Mouse (Mus musculus): ENCODE results near the gene Adssl1. TPM values are rescaled to one million over a fixed set of nuclear protein-coding genes. Genes with fewer than 3 reads are reported as not detected.

Gene Adssl1
- polyA plus RNA-seq, 1 experiment from 2014 or later, result 69.3 TPM

DNA sequence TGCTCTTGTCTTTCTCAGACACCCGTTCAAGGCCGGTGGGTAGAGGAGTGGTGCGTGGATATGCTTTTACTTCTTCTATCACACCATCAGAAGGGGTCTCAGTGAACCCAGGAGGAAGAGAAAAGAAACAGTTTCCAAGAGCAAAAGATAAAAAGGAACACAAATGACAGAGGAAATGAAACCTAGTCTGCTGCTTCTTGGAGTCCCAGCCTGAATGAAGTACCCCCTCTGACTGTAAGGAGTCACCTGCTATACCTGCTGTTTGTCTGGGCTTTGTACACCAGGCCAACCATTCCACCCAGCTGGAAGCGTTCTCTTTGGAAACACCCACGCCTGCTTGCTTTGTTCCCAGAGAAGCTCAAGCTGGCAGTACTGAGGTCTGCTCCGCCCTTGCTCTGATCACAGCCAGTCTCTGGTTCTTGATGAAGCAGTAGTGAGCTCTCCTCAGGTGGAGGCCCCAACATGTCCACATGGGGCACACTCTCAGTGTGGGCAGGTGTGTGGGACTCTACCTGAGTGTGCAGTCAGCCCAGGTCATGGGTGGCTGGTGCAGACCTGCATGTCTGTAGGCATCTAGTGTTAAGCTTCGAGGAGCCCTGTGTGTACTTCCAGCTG, 33.8 kb upstream of the Adssl1 start:
- WGBS, result 75% methylated on average over 7 of the region's 7 CpGs
- no peak overlapping the region for H3K9ac ChIP-seq

GRCm38 (mm10) chr12:112587125-112588124, 32.4 kb upstream of the Adssl1 start:
- Histone ChIP-seq H3K27me3 (replicated peaks) (peaks cover 40% of the 10 kb centered on the region), H3K4me3 (peak overlapping the region; percentile 64; the same call in 1 of the 2 replicates), H3K4me2 (peak overlapping the region; percentile 92), H3K4me1 (peaks cover 41% of the 10 kb centered on the region), H3K9me3 (no peaks in the 10 kb centered on the region), H3K36me3 (no peaks in the 10 kb centered on the region), H3K9ac (peak overlapping the region; percentile 83; the same call in 1 of the 2 replicates), H3K27ac (replicated peaks) (peak overlapping the region; percentile 61)
- ATAC-seq (ENCODE audit: extremely low read depth, insufficient number of reproducible peaks, low FRiP score, low TSS enrichment), result no peak
- WGBS, result 61% methylated on average over 14 of the region's 14 CpGs

More for the DNA sequence above, 33.8 kb upstream of the Adssl1 start:
- peaks cover 35% of the 10 kb centered on the region for H3K27me3 ChIP-seq (replicated peaks)
- no peak overlapping the region for H3K27ac ChIP-seq (replicated peaks)
- no peaks in the 10 kb centered on the region for H3K9me3 ChIP-seq
- H3K36me3 ChIP-seq, result no peaks in the 10 kb centered on the region
- H3K4me3 ChIP-seq, result no peak overlapping the region
- ATAC-seq (ENCODE audit: extremely low read depth, insufficient number of reproducible peaks, low FRiP score, low TSS enrichment), result no peak
- peaks cover 40% of the 10 kb centered on the region for H3K4me1 ChIP-seq
- no peak overlapping the region for H3K4me2 ChIP-seq

GRCm38 (mm10) chr12:112588426-112589256, 31.2 kb upstream of the Adssl1 start, which contains the start of gene Inf2:
Inf2 (plus strand) TSS chr12:112588784.
- peaks cover 52% of the 10 kb centered on the region for H3K4me1 ChIP-seq
- H3K9ac ChIP-seq, result peak within 1 kb of the TSS; percentile 83
- H3K4me3 ChIP-seq, result peak within 1 kb of the TSS; percentile 64
- WGBS, result under 1% methylated on average over 53 of the region's 60 CpGs
- H3K36me3 ChIP-seq, result no peaks in the 10 kb centered on the region
- no peaks in the 10 kb centered on the region for H3K9me3 ChIP-seq
- H3K4me2 ChIP-seq, result peak within 1 kb of the TSS; percentile 92
- H3K27ac ChIP-seq (replicated peaks), result peak within 1 kb of the TSS; percentile 61
- H3K27me3 ChIP-seq (replicated peaks), result peaks cover 37% of the 10 kb centered on the region
- peak; percentile 85 for ATAC-seq (ENCODE audit: extremely low read depth, insufficient number of reproducible peaks, low FRiP score, low TSS enrichment)

DNA sequence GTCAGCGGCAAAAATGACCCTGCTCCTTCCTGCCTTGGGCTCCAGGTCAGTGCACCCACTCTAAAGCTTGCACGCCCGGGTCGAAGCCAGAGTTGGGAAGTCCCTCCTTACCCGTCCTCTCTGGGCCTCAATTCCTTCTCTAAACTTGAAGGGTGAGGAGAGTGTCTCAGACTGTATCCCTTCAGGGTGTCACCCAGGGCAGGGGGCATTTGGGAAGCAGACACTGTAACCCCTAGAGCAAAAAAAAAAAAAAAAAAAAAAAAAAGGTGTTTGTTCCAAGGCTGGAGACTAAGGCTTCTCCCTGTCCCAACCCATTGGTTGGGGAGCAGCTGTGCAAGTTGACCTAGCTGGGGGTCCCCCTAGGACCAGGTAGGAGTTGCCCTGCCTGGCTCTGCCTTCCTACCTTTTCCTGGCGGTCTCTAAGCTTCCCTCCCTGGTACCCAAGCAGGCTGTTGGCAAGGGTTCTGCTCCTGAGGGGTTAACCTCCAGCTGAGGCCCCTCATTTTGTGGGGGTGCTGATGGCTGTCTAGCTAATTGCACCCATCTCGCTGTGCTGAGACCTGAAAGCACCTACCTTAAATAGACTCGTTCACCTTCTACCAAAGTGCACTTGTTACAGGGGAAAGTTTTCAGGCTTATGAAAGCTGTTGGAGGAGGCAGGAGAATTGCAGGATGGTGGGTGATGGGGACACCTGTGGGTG, 30.2 kb upstream of the Adssl1 start:
- Histone ChIP-seq H3K36me3 (no peaks in the 10 kb centered on the region), H3K9ac (peak overlapping the region; percentile 83), H3K9me3 (no peaks in the 10 kb centered on the region), H3K27me3 (replicated peaks) (peaks cover 37% of the 10 kb centered on the region), H3K4me1 (peaks cover 62% of the 10 kb centered on the region), H3K4me3 (peak overlapping the region; percentile 64), H3K27ac (replicated peaks) (no peak overlapping the region), H3K4me2 (peak overlapping the region; percentile 92)
- ATAC-seq (ENCODE audit: extremely low read depth, insufficient number of reproducible peaks, low FRiP score, low TSS enrichment), result no peak
- 49% methylated on average over 8 of the region's 8 CpGs for WGBS

- Histone ChIP-seq H3K9me3 (no peaks in the 10 kb centered on the region), H3K27me3 (replicated peaks) (peaks cover 37% of the 10 kb centered on the region), H3K4me1 (peaks cover 72% of the 10 kb centered on the region), H3K4me3 (no peak overlapping the region), H3K27ac (replicated peaks) (no peak overlapping the region), H3K36me3 (no peaks in the 10 kb centered on the region), H3K9ac (no peak overlapping the region), H3K4me2 (peak overlapping the region; percentile 12; the same call in 1 of the 2 replicates)
- WGBS, result 63% methylated on average over 8 of the region's 8 CpGs
- no peak for ATAC-seq (ENCODE audit: extremely low read depth, insufficient number of reproducible peaks, low FRiP score, low TSS enrichment)
Measured at GRCm38 (mm10) chr12:112590566-112591239, 29.1 kb upstream of the Adssl1 start.

GRCm38 (mm10) chr12:112591240-112591639, 28.6 kb upstream of the Adssl1 start:
- Histone ChIP-seq H3K4me2 (0 out of 2 replicates have a peak overlapping the region, but pooled peaks have one; percentile 12), H3K27ac (replicated peaks) (no peak overlapping the region), H3K27me3 (replicated peaks) (peaks cover 32% of the 10 kb centered on the region), H3K9ac (no peak overlapping the region), H3K36me3 (no peaks in the 10 kb centered on the region), H3K4me1 (peaks cover 78% of the 10 kb centered on the region), H3K9me3 (no peaks in the 10 kb centered on the region), H3K4me3 (no peak overlapping the region)
- WGBS, result 84% methylated on average over 5 of the region's 5 CpGs
- no peak for ATAC-seq (ENCODE audit: extremely low read depth, insufficient number of reproducible peaks, low FRiP score, low TSS enrichment)

DNA sequence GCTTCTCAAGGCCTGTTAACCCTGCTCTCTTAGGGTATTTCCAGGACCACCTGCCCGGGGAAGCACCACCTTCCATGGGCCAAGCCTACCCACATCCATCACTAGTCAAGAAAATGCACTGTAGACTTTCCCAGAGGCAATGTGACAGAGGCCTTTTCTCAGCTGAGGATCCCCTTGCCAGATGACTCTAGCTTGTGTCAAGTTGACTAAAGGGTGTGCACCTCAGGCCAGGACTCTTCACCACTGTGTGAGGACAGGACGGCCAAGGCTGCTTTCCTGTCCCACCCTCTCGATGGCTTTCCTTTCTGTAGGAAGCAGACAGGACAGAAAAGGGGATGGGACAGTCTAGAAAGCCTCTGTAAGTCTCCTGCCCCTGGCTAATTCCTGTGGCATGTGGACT, 28.1 kb upstream of the Adssl1 start:
- WGBS, result 81% methylated on average over 3 of the region's 3 CpGs
- peaks cover 27% of the 10 kb centered on the region for H3K27me3 ChIP-seq (replicated peaks)
- no peak overlapping the region for H3K9ac ChIP-seq
- H3K9me3 ChIP-seq, result no peaks in the 10 kb centered on the region
- peaks cover 82% of the 10 kb centered on the region for H3K4me1 ChIP-seq
- H3K4me3 ChIP-seq, result no peak overlapping the region
- no peaks in the 10 kb centered on the region for H3K36me3 ChIP-seq
- no peak for ATAC-seq (ENCODE audit: extremely low read depth, insufficient number of reproducible peaks, low FRiP score, low TSS enrichment)
- no peak overlapping the region for H3K27ac ChIP-seq (replicated peaks)
- no peak overlapping the region for H3K4me2 ChIP-seq

- Histone ChIP-seq H3K4me2 (no peak overlapping the region), H3K27me3 (replicated peaks) (peaks cover 16% of the 10 kb centered on the region), H3K27ac (replicated peaks) (no peak overlapping the region), H3K4me1 (peaks cover 71% of the 10 kb centered on the region), H3K36me3 (no peaks in the 10 kb centered on the region), H3K4me3 (no peak overlapping the region), H3K9ac (no peak overlapping the region), H3K9me3 (no peaks in the 10 kb centered on the region)
- ATAC-seq (ENCODE audit: extremely low read depth, insufficient number of reproducible peaks, low FRiP score, low TSS enrichment), result no peak
- 69% methylated on average over 21 of the region's 21 CpGs for WGBS
Measured at GRCm38 (mm10) chr12:112592985-112593734, 26.7 kb upstream of the Adssl1 start.

- H3K4me2 ChIP-seq, result no peak overlapping the region; the same call in 1 of the 2 replicates
- peaks cover 68% of the 10 kb centered on the region for H3K4me1 ChIP-seq
- WGBS, result 59% methylated on average over 16 of the region's 16 CpGs
- peaks cover 16% of the 10 kb centered on the region for H3K27me3 ChIP-seq (replicated peaks)
- peak overlapping the region; percentile 74 for H3K27ac ChIP-seq (replicated peaks)
- H3K9me3 ChIP-seq, result no peaks in the 10 kb centered on the region
- no peak overlapping the region for H3K4me3 ChIP-seq
- H3K9ac ChIP-seq, result peak overlapping the region; percentile 57
- no peak for ATAC-seq (ENCODE audit: extremely low read depth, insufficient number of reproducible peaks, low FRiP score, low TSS enrichment)
- no peaks in the 10 kb centered on the region for H3K36me3 ChIP-seq
Measured at GRCm38 (mm10) chr12:112593951-112594915, 25.6 kb upstream of the Adssl1 start.

All from heart, embryonic 13.5 days (tissue).